ENCODE assay signal across 13 mouse cellular contexts in the genomic region with DNA sequence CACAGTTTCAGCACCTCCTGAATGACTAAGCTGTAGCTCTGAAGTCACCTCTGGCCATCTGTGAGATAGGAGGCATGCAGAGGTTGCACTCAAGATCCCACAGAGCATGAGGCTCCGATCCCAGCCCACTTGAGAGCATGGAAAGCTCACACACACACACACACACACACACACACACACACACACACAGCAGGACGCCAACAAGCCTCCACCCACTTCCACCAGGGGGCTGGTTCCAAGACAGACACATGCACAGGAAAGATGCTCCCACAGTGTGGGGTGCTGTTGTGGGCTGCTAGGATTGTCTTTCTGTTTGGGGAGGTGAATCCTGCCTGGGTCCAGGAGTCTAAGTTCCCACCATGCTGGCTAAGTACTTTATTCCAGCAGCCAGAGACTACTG.
"Had no signal": no experiment of that assay in that cellular context is flagged by ENCODE, and none has a peak within 500 bp of the region (broad histone marks: within the 10 kb centered on the region; RNA-seq: fewer than 3 reads in every experiment).

No protein-coding gene starts in this region.

- H3K9ac ChIP-seq: limb, embryonic 15.5 days; liver, embryonic 12.5 days; midbrain, embryonic 12.5 days; neural tube, embryonic 15.5 days had no signal

- H3K27ac ChIP-seq: kidney, postnatal 0 days; limb, embryonic 15.5 days; liver, embryonic 12.5 days; midbrain, embryonic 12.5 days; neural tube, embryonic 15.5 days had no signal

- ATAC-seq: liver, embryonic 12.5 days; lung, postnatal 0 days had no signal

- H3K4me3 ChIP-seq: limb, embryonic 15.5 days; liver, embryonic 12.5 days; midbrain, embryonic 12.5 days; myocyte; neural tube, embryonic 15.5 days had no signal

- H3K36me3 ChIP-seq: liver, embryonic 12.5 days had no signal

- DNase-seq: kidney, adult 9 months; kidney, postnatal 36 days; lung, adult 18-20 months; lung, postnatal 4 days; thymus, adult 18-20 months; thymus, postnatal 14 days had no signal

- H3K4me2 ChIP-seq: limb, embryonic 15.5 days; liver, embryonic 12.5 days; midbrain, embryonic 12.5 days; neural tube, embryonic 15.5 days had no signal

- H3K4me1 ChIP-seq: liver, embryonic 12.5 days had no signal

- H3K27me3 ChIP-seq: limb, embryonic 15.5 days; midbrain, embryonic 12.5 days; neural tube, embryonic 15.5 days had no signal

- H3K9me3 ChIP-seq: limb, embryonic 15.5 days; liver, embryonic 12.5 days; midbrain, embryonic 12.5 days; neural tube, embryonic 15.5 days had no signal
